Mouse (Mus musculus): ENCODE measurements around the gene Neil3.

GRCm38 (mm10) chr8:53539585-53539984, 99.3 kb downstream of the Neil3 start:
- TF ChIP-seq CTCF (conservative IDR thresholded peaks at IDR 0.05; ENCODE audit: insufficient read depth, insufficient read length, low read depth, low read length) = no peak
- no peak for TF ChIP-seq POLR2A (IDR thresholded peaks at IDR 0.05; ENCODE audit: low read depth, low read length)
